Mouse (Mus musculus) thymus, postnatal 0 days (tissue): ENCODE data around the gene Ces1c. TPM values are rescaled to one million over a fixed set of nuclear protein-coding genes. Genes with fewer than 3 reads are reported as not detected.
A peak's percentile ranks its signal among the peaks of the same experiment; 100 is the strongest.

ENCODE experiments used
- DNase-seq: peaks from one replicate; pipeline ENCODE4 v3.0.0-alpha.2; 2015; ENCODE audit warnings: low spot score
- polyA plus RNA-seq: library from polyadenylated mRNA; unstranded; fragments of >200 nt; fragmentation: Nextera tagmentation; extraction: Ambion mirVana; gene quantifications from 2 replicates; pipeline ENCODE4 v1.2.1, GENCODE M21; 2015

The Ces1c gene
- polyA plus RNA-seq = 0.18 TPM in 2 replicates

GRCm38 (mm10) chr8:93131233-93131980 is at the start of gene Ces1c:
Gene Ces1c (minus strand): TSS chr8:93131283.
- no peak for DNase-seq

DNA sequence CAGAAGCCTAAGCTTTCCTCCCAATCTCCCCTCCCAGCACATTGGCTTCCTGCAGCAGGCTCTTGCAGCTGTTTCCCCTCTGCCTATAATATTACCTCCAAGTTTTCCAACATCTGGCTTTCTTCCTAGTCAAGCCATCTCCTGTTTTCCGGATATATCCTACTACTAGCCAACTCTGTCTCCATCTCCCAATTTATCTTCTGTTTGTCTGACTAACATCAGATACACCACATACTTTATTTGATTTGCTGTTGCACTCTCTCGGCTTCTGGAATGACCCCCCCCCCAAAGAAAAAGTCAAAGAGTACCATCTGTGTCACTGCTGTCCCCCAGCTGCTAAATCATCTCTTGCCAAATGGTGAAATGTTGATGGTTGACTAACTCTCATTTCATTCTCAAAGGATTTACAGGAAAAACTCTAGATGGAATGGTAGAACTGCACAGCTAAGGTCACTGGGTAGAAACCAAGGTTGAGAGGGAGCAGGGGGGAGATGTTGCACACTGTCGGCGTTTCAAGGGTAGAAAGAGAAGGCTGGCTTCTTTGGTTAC is 49.6 kb upstream of the Ces1c start:
- DNase-seq = no peak

- no peak for DNase-seq
Measured at GRCm38 (mm10) chr8:93176593-93176992, 45.5 kb upstream of the Ces1c start.

- DNase-seq = no peak
Measured at GRCm38 (mm10) chr8:93174554-93174953, 43.5 kb upstream of the Ces1c start.

- DNase-seq = no peak
Measured at GRCm38 (mm10) chr8:93171846-93172590, 40.9 kb upstream of the Ces1c start.

DNA sequence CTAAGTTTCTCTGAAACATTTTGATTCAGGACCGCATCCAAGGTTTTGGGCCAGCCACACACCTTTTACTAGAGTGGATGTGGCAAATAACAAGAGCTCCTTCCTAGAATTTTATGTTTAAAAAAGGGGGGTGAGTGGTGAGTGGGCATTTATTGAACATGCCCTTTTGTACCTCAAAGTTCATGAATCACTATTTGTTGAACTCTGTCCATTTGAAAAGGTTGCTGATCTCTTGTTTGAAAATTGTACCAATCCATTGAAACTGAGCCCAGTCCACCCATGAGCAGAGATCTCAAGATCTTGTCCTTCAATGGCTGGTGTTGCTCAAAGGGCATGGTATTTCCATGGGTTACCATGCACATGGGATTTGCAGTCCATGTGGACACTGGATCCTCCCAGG is 32.3 kb upstream of the Ces1c start:
- DNase-seq = no peak

DNA sequence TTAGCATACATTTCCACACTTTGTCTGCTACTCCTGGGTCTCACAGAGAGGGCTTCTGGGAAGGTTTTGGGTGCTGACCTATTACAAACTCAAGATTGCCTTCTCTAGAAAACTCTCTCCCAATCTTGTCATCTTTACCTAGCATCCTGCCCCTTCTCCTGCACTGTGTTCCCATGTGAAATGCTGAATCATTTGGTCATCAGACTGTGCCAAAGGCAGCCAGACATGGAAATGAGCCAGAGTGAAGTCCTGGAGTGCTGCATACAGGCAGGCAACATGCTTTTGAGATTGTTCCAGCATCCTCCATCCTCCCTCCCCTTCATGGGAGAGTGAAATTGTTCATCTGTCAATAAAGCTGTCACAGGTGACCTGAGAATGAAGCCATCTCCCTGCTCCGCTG is 20.3 kb upstream of the Ces1c start:
- DNase-seq = no peak

GRCm38 (mm10) chr8:93147331-93147730 is 16.2 kb upstream of the Ces1c start:
- no peak for DNase-seq

GRCm38 (mm10) chr8:93140696-93141095 is 9.6 kb upstream of the Ces1c start:
- DNase-seq = peak; percentile 10

- peak; percentile 3 for DNase-seq
Measured at GRCm38 (mm10) chr8:93132196-93132595, 1.1 kb upstream of the Ces1c start.

DNA sequence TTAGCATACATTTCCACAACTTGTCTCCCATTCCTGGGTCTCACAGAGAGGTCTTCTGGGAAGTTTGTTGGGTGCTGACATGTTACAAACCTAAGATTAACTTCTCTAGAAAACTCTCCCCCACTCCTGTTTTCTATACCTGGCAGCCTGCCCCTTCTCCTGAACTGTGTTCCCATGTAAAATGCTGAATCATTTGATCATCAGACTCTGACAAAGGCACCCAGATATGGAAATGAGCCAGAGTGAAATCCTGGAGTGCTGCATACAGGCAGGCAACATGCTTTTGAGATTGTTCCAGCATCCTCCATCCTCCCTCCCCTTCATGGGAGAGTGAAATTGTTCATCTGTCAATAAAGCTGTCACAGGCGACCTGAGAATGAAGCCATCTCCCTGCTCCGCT is 4.6 kb downstream of the Ces1c start:
- DNase-seq = no peak

DNA sequence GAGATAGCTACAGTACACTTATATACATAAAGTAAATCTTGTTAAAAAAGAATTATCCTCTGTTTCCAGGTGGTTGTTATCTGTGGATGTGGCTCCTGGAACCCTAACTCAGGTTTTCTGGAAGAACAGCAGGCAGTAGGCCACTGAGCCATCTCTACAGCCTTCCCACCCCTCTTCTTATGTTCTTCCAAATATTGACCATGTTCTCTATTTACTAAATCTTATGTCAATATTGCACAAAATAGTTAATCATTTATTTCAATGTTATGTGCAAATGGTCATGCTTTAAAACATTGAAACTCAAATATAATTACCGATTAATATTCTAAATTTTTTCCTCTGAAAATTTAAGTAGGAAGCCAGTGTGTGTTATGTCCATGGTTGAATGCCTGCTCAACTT is 9.1 kb downstream of the Ces1c start:
- no peak for DNase-seq

DNA sequence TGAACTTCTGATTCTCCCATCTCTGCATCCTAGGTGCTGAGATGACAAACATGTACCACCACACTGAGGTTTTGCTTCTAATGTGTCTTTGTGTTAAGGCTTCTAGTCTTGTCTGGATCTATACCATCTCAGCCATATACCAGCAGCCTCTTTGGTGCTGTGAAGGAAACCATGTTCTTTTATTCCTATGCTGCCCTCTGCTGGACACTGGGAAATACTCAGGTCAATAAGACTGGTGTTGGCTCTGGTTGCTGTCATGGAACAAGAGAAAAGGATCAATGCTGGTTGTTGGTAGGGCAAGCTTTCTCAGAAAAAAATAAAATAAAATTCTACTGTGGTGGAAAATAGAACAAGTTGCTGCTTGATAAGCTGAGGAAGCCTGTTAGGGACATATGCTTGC is 35.7 kb downstream of the Ces1c start:
- DNase-seq = peak; percentile 16

- DNase-seq = no peak
Measured at GRCm38 (mm10) chr8:93091324-93091723, 39.8 kb downstream of the Ces1c start.

GRCm38 (mm10) chr8:93088686-93089122 is 42.4 kb downstream of the Ces1c start:
- DNase-seq = peak; percentile 11

DNA sequence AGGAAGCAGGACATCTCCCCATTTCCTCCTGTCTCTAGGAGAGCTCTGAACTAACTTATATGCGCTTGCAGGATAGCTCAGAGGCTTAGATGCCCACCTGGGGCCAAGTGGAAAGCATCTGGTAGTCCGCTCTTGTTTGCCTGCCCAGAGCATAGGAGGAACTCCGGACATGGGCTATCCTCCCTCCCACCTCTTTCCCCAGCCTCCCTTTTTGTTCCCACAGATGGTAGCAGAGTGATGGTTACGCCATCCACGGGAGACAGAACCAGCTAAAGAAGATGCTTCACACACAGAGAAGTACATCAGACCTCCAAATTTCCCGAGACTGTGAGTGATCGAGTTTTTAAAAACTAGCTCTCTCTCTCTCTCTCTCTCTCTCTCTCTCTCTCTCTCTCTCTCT is 42.9 kb downstream of the Ces1c start:
- no peak for DNase-seq

DNA sequence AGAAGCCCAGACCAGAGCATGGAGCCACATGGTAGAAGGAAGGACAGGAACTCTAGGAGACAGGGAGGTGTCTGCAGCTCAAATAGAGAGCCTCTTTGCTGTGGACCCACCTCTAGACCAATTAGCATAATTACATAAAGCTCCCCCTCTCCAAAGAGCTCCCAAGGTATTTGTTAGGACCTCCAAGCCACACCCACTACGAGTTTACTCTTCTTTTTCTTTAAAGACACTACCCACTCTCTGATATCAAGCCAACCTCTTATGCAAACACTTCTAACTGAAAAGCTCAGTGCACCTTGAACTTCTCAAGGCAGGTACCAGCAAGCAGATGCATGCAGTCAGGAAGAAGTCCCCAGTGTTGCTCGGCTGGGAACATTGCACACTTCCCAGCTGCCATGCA is 51.2 kb downstream of the Ces1c start, which contains the start of gene Ces1b:
TSS of gene Ces1b (minus strand) at position 131 of the 400 bp plus-strand sequence.
- DNase-seq = no peak

- no peak for DNase-seq
Measured at GRCm38 (mm10) chr8:93075251-93075650, 55.8 kb downstream of the Ces1c start.

- no peak for DNase-seq
Measured at GRCm38 (mm10) chr8:93063416-93064117, 67.5 kb downstream of the Ces1c start.

GRCm38 (mm10) chr8:93059185-93059584 is 71.9 kb downstream of the Ces1c start:
- DNase-seq = peak; percentile 15

DNA sequence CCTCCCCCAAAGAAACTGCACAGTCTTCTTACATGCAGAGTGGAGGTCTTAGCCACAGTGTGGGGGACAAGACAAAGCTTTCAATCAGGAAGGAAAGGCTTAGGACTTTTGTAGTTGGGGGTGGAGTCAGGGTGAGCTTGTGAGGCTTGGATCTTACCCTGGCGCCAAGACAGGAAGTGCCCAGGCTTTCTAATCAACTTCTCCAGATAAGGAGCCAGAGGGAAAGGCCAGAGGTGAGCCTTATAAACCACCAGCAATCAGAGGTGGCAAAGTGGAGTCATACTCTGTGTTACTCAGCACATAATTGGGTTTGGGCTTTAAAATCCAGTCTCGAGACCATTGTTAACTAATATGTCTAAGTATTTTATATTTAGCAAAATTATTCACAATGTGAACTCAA is 75.8 kb downstream of the Ces1c start:
- DNase-seq = no peak
